Mouse (Mus musculus) kidney, embryonic 14.5 days (tissue): ENCODE measurements around the gene Adgrd1. TPM values are rescaled to one million over a fixed set of nuclear protein-coding genes. Genes with fewer than 3 reads are reported as not detected.

Experiments used
- ATAC-seq: fragments of 200-750 bp; cut with Nextera tagmentation; 2 replicates; pipeline ENCODE4 v1.8.0; 2017; ENCODE audit warnings: moderate number of reproducible peaks, mild to moderate bottlenecking, moderate TSS enrichment, moderate library complexity; ENCODE audit not compliant: low FRiP score, low TSS enrichment
- H3K27ac ChIP-seq: fragments of 300-500 bp; sonication (generic); 2 replicates; pipeline ENCODE4 v1.5.1; 2014; ENCODE audit warnings: low read depth, mild to moderate bottlenecking, low read length, moderate library complexity, mixed read lengths
- H3K27me3 ChIP-seq: fragments of 300-500 bp; sonication (generic); 2 replicates; pipeline ENCODE4 v1.6.1; 2014; ENCODE audit warnings: mild to moderate bottlenecking, low read length; ENCODE audit not compliant: control insufficient read depth, insufficient read depth
- H3K36me3 ChIP-seq: fragments of 300-500 bp; sonication (generic); 2 replicates; pipeline ENCODE4 v1.6.1; 2014; ENCODE audit warnings: low read length, mixed read lengths; ENCODE audit not compliant: control insufficient read depth, insufficient read depth
- H3K4me1 ChIP-seq: fragments of 300-500 bp; sonication (generic); 2 replicates; pipeline ENCODE4 v1.6.1; 2014; ENCODE audit warnings: low read length, mixed read lengths; ENCODE audit not compliant: control insufficient read depth, insufficient read depth
- H3K4me2 ChIP-seq: fragments of 300-500 bp; sonication (generic); replicated peaks from 2 replicates; pipeline ENCODE4 v1.6.1; 2014; ENCODE audit warnings: low read depth, mild to moderate bottlenecking, low read length
- H3K4me3 ChIP-seq: fragments of 300-500 bp; sonication (generic); 2 replicates; pipeline ENCODE4 v1.5.1; 2014; ENCODE audit warnings: mild to moderate bottlenecking, low read length
- H3K9ac ChIP-seq: fragments of 300-500 bp; sonication (generic); 2 replicates; pipeline ENCODE4 v1.6.1; 2014; ENCODE audit warnings: low read depth, mild to moderate bottlenecking, low read length, moderate library complexity
- H3K9me3 ChIP-seq: fragments of 300-500 bp; sonication (generic); 2 replicates; pipeline ENCODE4 v1.6.1; 2016; ENCODE audit warnings: low read length; ENCODE audit not compliant: control insufficient read depth
- WGBS: fragments of 180-500 bp; shearing (Covaris S2); extraction: QIAGEN DNeasy Blood & Tissue Kit; methylation state at CpG from one replicate; pipeline ENCODE4 v1.1.7; 2014; 5-methylcytosine and 5-hydroxymethylcytosine counted together
- polyA plus RNA-seq: library from polyadenylated mRNA; unstranded; fragments of >200 nt; fragmentation: Nextera tagmentation; extraction: Ambion mirVana; gene quantifications from 2 replicates; pipeline ENCODE4 v1.2.1, GENCODE M21; 2014

Adgrd1 gene
- polyA plus RNA-seq, 1 experiment from 2014 or later: 0.51 TPM

DNA sequence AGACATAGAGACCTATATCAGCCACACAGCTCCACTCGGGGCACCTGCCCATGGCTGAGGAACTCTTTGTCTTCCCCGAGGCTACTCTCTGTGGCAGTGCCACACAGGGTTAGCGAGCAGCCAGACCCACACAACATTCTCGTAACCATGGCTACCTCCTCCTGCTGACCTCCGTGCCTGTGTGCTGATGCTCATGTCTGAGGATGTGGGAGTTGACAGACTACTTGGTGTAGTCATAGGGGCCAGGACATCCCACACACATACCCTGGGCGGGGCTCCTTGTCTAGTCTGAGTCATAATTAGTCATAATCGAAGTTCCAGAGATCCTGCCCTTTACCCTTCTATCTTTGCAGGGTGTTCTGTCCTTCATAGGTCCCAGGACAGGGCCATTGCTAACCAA, 93.5 kb downstream of the Adgrd1 start:
- H3K4me1 ChIP-seq: 0 out of 2 replicates have a peak, but pooled peaks cover 3% of the 10 kb centered on the region
- no peaks in the 10 kb centered on the region for H3K9me3 ChIP-seq
- no peak overlapping the region for H3K4me2 ChIP-seq
- 69% methylated on average over 7 of the region's 7 CpGs for WGBS
- H3K4me3 ChIP-seq: no peak overlapping the region
- no peaks in the 10 kb centered on the region for H3K36me3 ChIP-seq
- no peak overlapping the region for H3K9ac ChIP-seq
- no peak overlapping the region for H3K27ac ChIP-seq
- ATAC-seq: no peak
- H3K27me3 ChIP-seq: no peaks in the 10 kb centered on the region

DNA sequence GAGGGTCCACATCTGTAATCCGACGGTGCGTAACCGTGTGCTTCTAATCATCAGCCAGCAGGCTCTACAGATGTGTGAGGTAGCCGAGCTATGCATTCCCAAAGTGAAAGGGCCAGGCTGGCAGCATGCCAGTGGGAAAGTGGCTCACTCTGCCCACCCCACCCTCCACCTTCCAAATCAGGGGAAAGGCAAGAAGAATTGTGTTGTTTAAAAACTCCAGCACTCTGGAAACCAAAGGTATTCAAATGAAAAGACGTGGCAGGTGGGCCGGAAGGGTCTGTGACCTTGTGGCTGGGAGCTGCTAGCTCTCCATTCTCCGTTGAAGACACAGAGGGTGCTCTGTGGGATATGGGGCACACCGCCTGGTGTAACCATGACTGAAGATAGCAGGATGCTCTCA, 100.0 kb downstream of the Adgrd1 start:
- ATAC-seq: no peak
- Histone ChIP-seq H3K4me1 (no peaks in the 10 kb centered on the region), H3K27me3 (no peaks in the 10 kb centered on the region), H3K9me3 (no peaks in the 10 kb centered on the region), H3K27ac (no peak overlapping the region), H3K4me3 (no peak overlapping the region), H3K36me3 (no peaks in the 10 kb centered on the region), H3K4me2 (no peak overlapping the region), H3K9ac (no peak overlapping the region)
- WGBS: 65% methylated on average over 9 of the region's 9 CpGs

DNA sequence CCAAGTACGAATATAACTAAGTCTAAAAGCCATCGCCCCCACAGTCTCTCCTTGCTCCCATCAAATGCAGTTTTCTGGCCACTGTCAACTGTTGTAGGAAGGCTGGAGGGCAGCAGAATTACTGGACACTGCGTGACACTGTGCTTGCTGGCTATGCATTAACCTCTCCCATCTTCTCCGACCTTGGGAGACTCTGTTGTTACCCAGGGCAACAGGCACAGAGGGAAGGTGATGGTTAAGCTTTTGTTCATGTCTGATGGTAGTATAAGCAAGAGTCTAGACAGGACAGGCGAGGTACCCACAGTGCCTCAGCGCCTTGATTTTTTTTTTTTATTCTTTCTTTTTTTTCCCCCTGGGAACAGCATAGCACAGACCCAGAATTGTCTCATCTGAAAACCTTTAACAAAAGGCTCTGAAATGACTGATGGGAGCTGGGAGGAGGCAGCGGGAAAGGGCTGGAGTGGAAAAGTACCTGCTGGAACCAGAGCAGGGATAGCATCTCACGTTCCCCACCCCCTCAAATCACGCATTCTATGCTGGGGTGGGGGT, 100.5 kb downstream of the Adgrd1 start:
- no peak for ATAC-seq
- no peaks in the 10 kb centered on the region for H3K4me1 ChIP-seq
- H3K4me3 ChIP-seq: no peak overlapping the region
- H3K9ac ChIP-seq: no peak overlapping the region
- H3K9me3 ChIP-seq: no peaks in the 10 kb centered on the region
- H3K27ac ChIP-seq: no peak overlapping the region
- WGBS: 59% methylated on average over 9 of the region's 9 CpGs
- no peak overlapping the region for H3K4me2 ChIP-seq
- H3K27me3 ChIP-seq: no peaks in the 10 kb centered on the region
- no peaks in the 10 kb centered on the region for H3K36me3 ChIP-seq

DNA sequence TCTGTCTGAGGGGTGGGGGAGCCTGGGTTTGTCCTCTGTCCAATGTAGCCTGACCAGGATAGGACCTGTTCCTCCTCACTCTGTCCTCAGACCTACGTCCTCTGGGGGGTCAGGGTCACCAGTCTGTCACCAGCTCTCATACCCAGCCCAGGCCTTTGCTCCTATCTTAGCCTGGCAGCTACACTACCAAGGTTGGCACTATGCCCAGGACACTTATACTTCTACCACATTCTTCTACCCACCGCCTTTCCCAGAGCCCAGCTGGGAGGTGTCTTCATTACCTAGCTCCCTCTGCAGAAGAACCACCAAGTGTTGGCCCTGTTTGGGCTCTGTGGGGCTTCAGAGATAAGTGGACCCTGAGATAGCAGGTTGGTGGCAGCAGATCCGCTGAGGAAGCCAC, 103.6 kb downstream of the Adgrd1 start:
- ATAC-seq: no peak
- 89% methylated on average over 3 of the region's 3 CpGs for WGBS
- H3K36me3 ChIP-seq: no peaks in the 10 kb centered on the region
- no peak overlapping the region for H3K9ac ChIP-seq
- no peaks in the 10 kb centered on the region for H3K27me3 ChIP-seq
- H3K4me2 ChIP-seq: no peak overlapping the region
- H3K4me3 ChIP-seq: no peak overlapping the region
- H3K9me3 ChIP-seq: no peaks in the 10 kb centered on the region
- no peak overlapping the region for H3K27ac ChIP-seq
- H3K4me1 ChIP-seq: no peaks in the 10 kb centered on the region

DNA sequence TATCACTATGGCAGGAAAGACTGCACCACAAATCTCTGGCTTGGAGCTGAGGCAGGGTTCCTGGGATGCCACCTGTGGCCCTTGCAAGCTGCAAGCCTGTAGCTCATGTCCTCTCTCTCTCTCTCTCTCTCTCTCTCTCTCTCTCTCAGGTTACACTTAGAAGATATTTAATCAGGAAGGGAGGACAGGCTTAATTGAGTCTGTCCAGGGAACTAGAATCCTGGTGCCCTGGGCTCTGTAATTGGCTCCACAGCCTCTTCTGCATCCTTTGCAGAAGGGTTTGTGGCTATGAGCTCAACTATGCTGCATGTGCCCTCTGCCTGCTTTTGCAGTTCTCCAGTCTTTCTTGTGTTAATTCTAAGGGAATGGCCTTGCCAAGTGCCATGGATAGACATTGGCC, 111.7 kb downstream of the Adgrd1 start:
- Histone ChIP-seq H3K9me3 (no peaks in the 10 kb centered on the region), H3K4me2 (no peak overlapping the region), H3K36me3 (no peaks in the 10 kb centered on the region), H3K4me1 (peaks cover 10% of the 10 kb centered on the region; the same call in 1 of the 2 replicates), H3K27me3 (0 out of 2 replicates have a peak, but pooled peaks cover 7% of the 10 kb centered on the region), H3K4me3 (no peak overlapping the region), H3K9ac (no peak overlapping the region), H3K27ac (peak overlapping the region; percentile 32; the same call in 1 of the 2 replicates)
- ATAC-seq: peak; percentile 53; the same call in 1 of the 2 replicates

DNA sequence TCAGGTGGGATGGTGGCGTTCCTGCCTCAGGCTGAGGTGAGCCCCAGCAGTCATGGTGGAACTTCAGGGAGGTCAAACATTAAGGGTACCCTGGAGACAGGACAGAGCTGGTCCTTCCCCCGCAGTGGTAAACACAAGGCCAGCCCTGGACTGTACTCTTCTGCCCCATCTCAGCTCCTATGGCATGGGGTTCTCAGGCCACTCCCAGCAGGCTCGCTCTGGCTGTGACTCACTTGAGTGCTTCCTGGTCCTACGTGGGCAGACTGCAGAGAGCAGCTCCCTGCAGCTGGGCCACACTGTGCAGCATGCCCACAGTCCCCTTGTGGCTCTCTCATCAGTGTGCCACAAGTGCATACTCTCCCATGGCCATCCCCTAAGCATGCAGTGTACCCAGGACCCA, 112.3 kb downstream of the Adgrd1 start:
- WGBS: 52% methylated on average over 4 of the region's 4 CpGs
- no peaks in the 10 kb centered on the region for H3K36me3 ChIP-seq
- H3K9ac ChIP-seq: no peak overlapping the region
- H3K9me3 ChIP-seq: no peaks in the 10 kb centered on the region
- H3K4me1 ChIP-seq: peaks cover 10% of the 10 kb centered on the region; the same call in 1 of the 2 replicates
- H3K4me3 ChIP-seq: no peak overlapping the region
- peak; percentile 63 for ATAC-seq
- no peak overlapping the region for H3K4me2 ChIP-seq
- peak overlapping the region; percentile 32; the same call in 1 of the 2 replicates for H3K27ac ChIP-seq
- 0 out of 2 replicates have a peak, but pooled peaks cover 7% of the 10 kb centered on the region for H3K27me3 ChIP-seq

DNA sequence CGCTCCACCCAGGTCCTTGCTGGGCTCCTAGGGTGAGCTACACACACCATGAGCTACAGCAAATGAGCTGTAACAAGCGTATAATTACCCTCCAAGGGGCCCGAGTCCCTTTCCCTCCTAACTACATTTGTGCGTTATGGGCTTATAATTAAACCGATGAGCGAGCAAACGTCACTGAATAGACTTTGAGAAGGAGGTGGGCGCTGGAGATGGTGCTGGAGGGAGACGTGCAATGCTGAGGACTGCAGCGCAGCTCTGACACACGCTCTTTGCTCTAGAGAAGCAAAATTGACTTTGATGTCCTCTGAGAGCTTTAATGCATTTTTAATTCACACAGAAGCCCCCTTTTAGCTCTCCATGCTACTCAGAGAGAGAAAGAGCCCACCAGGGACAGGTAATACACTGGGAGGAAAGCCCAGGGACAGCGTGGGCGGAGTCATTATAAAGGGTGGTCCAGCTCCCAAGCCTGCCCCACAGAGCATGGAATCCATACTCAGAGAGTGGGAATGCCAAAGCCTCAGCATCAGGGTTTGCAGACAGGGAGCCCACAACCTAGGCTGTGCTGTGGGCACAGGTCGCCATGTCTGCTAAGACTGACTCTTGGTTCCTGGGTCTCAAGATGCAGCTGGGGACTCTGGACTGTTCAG, 115.0 kb downstream of the Adgrd1 start:
- H3K4me3 ChIP-seq: no peak overlapping the region
- no peak for ATAC-seq
- H3K36me3 ChIP-seq: no peaks in the 10 kb centered on the region
- 47% methylated on average over 14 of the region's 14 CpGs for WGBS
- no peak overlapping the region for H3K4me2 ChIP-seq
- no peak overlapping the region for H3K27ac ChIP-seq
- no peak overlapping the region for H3K9ac ChIP-seq
- 0 out of 2 replicates have a peak, but pooled peaks cover 7% of the 10 kb centered on the region for H3K27me3 ChIP-seq
- peaks cover 10% of the 10 kb centered on the region; the same call in 1 of the 2 replicates for H3K4me1 ChIP-seq
- no peaks in the 10 kb centered on the region for H3K9me3 ChIP-seq

DNA sequence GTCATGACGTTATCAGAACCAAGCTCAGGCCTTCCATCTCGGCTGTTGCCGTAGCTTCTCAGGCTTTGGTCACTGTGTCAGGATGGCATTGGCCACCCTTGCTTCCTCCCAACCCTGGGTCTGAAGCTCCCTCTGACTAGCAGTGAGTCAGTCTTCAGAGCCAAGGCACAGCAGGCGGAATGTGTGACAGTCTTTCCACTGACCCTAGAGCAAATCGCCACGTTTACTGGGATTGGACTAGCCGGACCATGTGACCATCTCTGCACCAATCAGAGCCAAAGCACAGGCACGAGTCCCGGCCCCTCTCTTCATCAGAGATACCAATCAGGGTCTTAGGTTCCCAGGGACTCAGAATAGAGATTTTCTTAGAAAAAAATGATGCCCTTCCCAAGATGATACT, 117.5 kb downstream of the Adgrd1 start:
- no peak overlapping the region for H3K4me3 ChIP-seq
- H3K9ac ChIP-seq: no peak overlapping the region
- no peak overlapping the region for H3K27ac ChIP-seq
- no peak for ATAC-seq
- no peak overlapping the region for H3K4me2 ChIP-seq
- H3K4me1 ChIP-seq: peaks cover 23% of the 10 kb centered on the region; the same call in 1 of the 2 replicates
- H3K27me3 ChIP-seq: 0 out of 2 replicates have a peak, but pooled peaks cover 7% of the 10 kb centered on the region
- H3K36me3 ChIP-seq: no peaks in the 10 kb centered on the region
- H3K9me3 ChIP-seq: no peaks in the 10 kb centered on the region
- 62% methylated on average over 9 of the region's 9 CpGs for WGBS

DNA sequence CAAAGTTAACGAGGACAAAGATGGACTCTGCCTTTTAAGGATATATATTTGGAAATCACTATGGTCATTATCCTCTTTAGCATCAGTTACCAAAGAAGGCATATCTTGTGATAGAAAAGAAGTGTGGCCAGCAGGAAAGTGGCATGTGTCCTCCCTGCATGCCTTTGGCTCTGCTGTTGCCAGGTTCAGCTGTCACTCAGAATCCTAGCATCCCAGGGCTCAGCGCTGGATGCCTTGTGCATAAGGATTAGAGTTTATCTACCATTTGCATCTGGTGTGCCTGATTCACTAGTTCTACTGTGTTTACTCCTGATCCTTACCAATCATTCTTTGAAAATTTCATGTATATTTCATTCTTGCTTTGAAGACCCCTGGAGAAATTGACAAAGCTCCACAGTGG, 119.5 kb downstream of the Adgrd1 start:
- WGBS: 88% methylated on average over 2 of the region's 2 CpGs
- H3K9me3 ChIP-seq: no peaks in the 10 kb centered on the region
- no peaks in the 10 kb centered on the region for H3K36me3 ChIP-seq
- H3K27me3 ChIP-seq: 0 out of 2 replicates have a peak, but pooled peaks cover 3% of the 10 kb centered on the region
- H3K4me2 ChIP-seq: no peak overlapping the region
- no peak overlapping the region for H3K9ac ChIP-seq
- H3K4me3 ChIP-seq: no peak overlapping the region
- H3K4me1 ChIP-seq: peaks cover 18% of the 10 kb centered on the region; the same call in 1 of the 2 replicates
- no peak overlapping the region for H3K27ac ChIP-seq
- ATAC-seq: no peak
